Mouse (Mus musculus): ENCODE results near the gene Tmprss5. TPM values are rescaled to one million over a fixed set of nuclear protein-coding genes. Genes with fewer than 3 reads are reported as not detected.

Gene Tmprss5
- polyA plus RNA-seq, 1 experiment from 2014 or later: not detected

- ATAC-seq (replicated peaks; ENCODE audit: low FRiP score) (no peak), DNase-seq (ENCODE audit: low spot score) (no peak)
- Histone ChIP-seq H3K9ac (ENCODE audit: low read depth, low read length) (no peak overlapping the region), H3K4me1 (replicated peaks; ENCODE audit: control insufficient read depth, insufficient read depth, low read length) (no peaks in the 10 kb centered on the region), H3K4me2 (no peak overlapping the region), H3K27me3 (replicated peaks; ENCODE audit: control insufficient read depth, insufficient read depth, low read length) (no peaks in the 10 kb centered on the region), H3K4me3 (ENCODE audit: low read depth, low read length) (no peak overlapping the region), H3K9me3 (ENCODE audit: control insufficient read depth, low read length) (no peaks in the 10 kb centered on the region), H3K36me3 (ENCODE audit: control insufficient read depth, insufficient read depth, low read length) (no peaks in the 10 kb centered on the region), H3K27ac (ENCODE audit: low read depth, low read length) (no peak overlapping the region)
- whole genome bisulfite sequencing: 80% methylated on average over 5 of the region's 5 CpGs
These were observed 49.5 kb downstream of the Tmprss5 start for GRCm38 (mm10) chr9:49130514-49131010.

- H3K4me2 ChIP-seq: no peak overlapping the region
- H3K27me3 ChIP-seq (replicated peaks; ENCODE audit: control insufficient read depth, insufficient read depth, low read length): no peaks in the 10 kb centered on the region
- no peak for DNase-seq (ENCODE audit: low spot score)
- WGBS: 76% methylated on average over 3 of the region's 3 CpGs
- no peak for ATAC-seq (replicated peaks; ENCODE audit: low FRiP score)
- H3K9ac ChIP-seq (ENCODE audit: low read depth, low read length): no peak overlapping the region
- no peaks in the 10 kb centered on the region for H3K9me3 ChIP-seq (ENCODE audit: control insufficient read depth, low read length)
- H3K4me1 ChIP-seq (replicated peaks; ENCODE audit: control insufficient read depth, insufficient read depth, low read length): no peaks in the 10 kb centered on the region
- no peak overlapping the region for H3K27ac ChIP-seq (ENCODE audit: low read depth, low read length)
- no peak overlapping the region for H3K4me3 ChIP-seq (ENCODE audit: low read depth, low read length)
- no peaks in the 10 kb centered on the region for H3K36me3 ChIP-seq (ENCODE audit: control insufficient read depth, insufficient read depth, low read length)
These were observed 62.8 kb downstream of the Tmprss5 start for GRCm38 (mm10) chr9:49143841-49144240.

- Histone ChIP-seq H3K36me3 (ENCODE audit: control insufficient read depth, insufficient read depth, low read length) (no peaks in the 10 kb centered on the region), H3K27me3 (replicated peaks; ENCODE audit: control insufficient read depth, insufficient read depth, low read length) (no peaks in the 10 kb centered on the region), H3K4me2 (no peak overlapping the region), H3K9ac (ENCODE audit: low read depth, low read length) (no peak overlapping the region), H3K4me1 (replicated peaks; ENCODE audit: control insufficient read depth, insufficient read depth, low read length) (no peaks in the 10 kb centered on the region), H3K27ac (ENCODE audit: low read depth, low read length) (no peak overlapping the region), H3K9me3 (ENCODE audit: control insufficient read depth, low read length) (no peaks in the 10 kb centered on the region), H3K4me3 (ENCODE audit: low read depth, low read length) (no peak overlapping the region)
- ATAC-seq (replicated peaks; ENCODE audit: low FRiP score) (no peak), DNase-seq (ENCODE audit: low spot score) (no peak)
- 66% methylated on average over 8 of the region's 8 CpGs for WGBS
These were observed 64.7 kb downstream of the Tmprss5 start for GRCm38 (mm10) chr9:49145776-49146175.

GRCm38 (mm10) chr9:49147031-49147430, 66.0 kb downstream of the Tmprss5 start:
- Histone ChIP-seq H3K27me3 (replicated peaks; ENCODE audit: control insufficient read depth, insufficient read depth, low read length) (no peaks in the 10 kb centered on the region), H3K4me3 (ENCODE audit: low read depth, low read length) (no peak overlapping the region), H3K27ac (ENCODE audit: low read depth, low read length) (no peak overlapping the region), H3K4me2 (no peak overlapping the region), H3K9ac (ENCODE audit: low read depth, low read length) (no peak overlapping the region), H3K4me1 (replicated peaks; ENCODE audit: control insufficient read depth, insufficient read depth, low read length) (no peaks in the 10 kb centered on the region), H3K9me3 (ENCODE audit: control insufficient read depth, low read length) (no peaks in the 10 kb centered on the region), H3K36me3 (ENCODE audit: control insufficient read depth, insufficient read depth, low read length) (no peaks in the 10 kb centered on the region)
- 68% methylated on average over 3 of the region's 3 CpGs for WGBS
- no peak for DNase-seq (ENCODE audit: low spot score)
- no peak for ATAC-seq (replicated peaks; ENCODE audit: low FRiP score)

Other genes starting within 250 kb of the Tmprss5 start
- gene Zbtb16, start 245.0 kb upstream of the Tmprss5 start, polyA plus RNA-seq (2014; fragmentation: Nextera tagmentation; extraction: Ambion mirVana): 2.3 and 2.8 TPM in 2 replicates
- gene Htr3a, start 170.2 kb upstream of the Tmprss5 start, polyA plus RNA-seq (2014; fragmentation: Nextera tagmentation; extraction: Ambion mirVana): not detected in 2 replicates
- gene Htr3b, start 116.3 kb upstream of the Tmprss5 start, polyA plus RNA-seq (2014; fragmentation: Nextera tagmentation; extraction: Ambion mirVana): not detected in 2 replicates
- gene Usp28, start 95.9 kb upstream of the Tmprss5 start, polyA plus RNA-seq (2014; fragmentation: Nextera tagmentation; extraction: Ambion mirVana): 15.2 and 15.4 TPM in 2 replicates
- 40.0 and 48.2 TPM in 2 replicates for gene Zw10, start 25.6 kb upstream of the Tmprss5 start, polyA plus RNA-seq (2014; fragmentation: Nextera tagmentation; extraction: Ambion mirVana)
- gene Gm4894, start 169.3 kb downstream of the Tmprss5 start, polyA plus RNA-seq (2014; fragmentation: Nextera tagmentation; extraction: Ambion mirVana): not detected in 2 replicates